Mouse (Mus musculus) forebrain, embryonic 11.5 days (tissue): ENCODE measurements at regions not wholly inside any gene's neighbourhood (a gene's known extent, or its start where the extent isn't known, plus 50 kb on each side); places are given as distances from the start of the nearest gene placed in this dataset.
A peak's percentile ranks its signal among the peaks of the same experiment; 100 is the strongest.

Source experiments
- ATAC-seq: fragments of 200-750 bp; cut with Nextera tagmentation; replicated peaks from 2 replicates; pipeline ENCODE4 v1.8.0; 2017; ENCODE audit warnings: moderate TSS enrichment; ENCODE audit not compliant: low FRiP score
- DNase-seq: peaks from one replicate; pipeline ENCODE4 v3.0.0-alpha.2; 2017; ENCODE audit warnings: low spot score
- H3K27ac ChIP-seq: fragments of 300-500 bp; sonication (generic); 2 replicates; pipeline ENCODE4 v1.5.1; 2014; ENCODE audit warnings: low read depth, low read length
- H3K27me3 ChIP-seq: fragments of 300-500 bp; sonication (generic); 2 replicates; pipeline ENCODE4 v1.6.1; 2014; ENCODE audit warnings: mild to moderate bottlenecking, low read length, mixed read lengths; ENCODE audit not compliant: control insufficient read depth, insufficient read depth
- H3K36me3 ChIP-seq: fragments of 300-500 bp; sonication (generic); 2 replicates; pipeline ENCODE4 v1.6.1; 2014; ENCODE audit warnings: mild to moderate bottlenecking, low read length, moderate library complexity, mixed read lengths; ENCODE audit not compliant: control insufficient read depth, insufficient read depth
- H3K4me1 ChIP-seq: fragments of 300-500 bp; sonication (generic); replicated peaks from 2 replicates; pipeline ENCODE4 v1.6.1; 2014; ENCODE audit warnings: low read length, mixed read lengths; ENCODE audit not compliant: control insufficient read depth, insufficient read depth
- H3K4me2 ChIP-seq: fragments of 300-500 bp; sonication (generic); 2 replicates; pipeline ENCODE4 v1.6.1; 2014; ENCODE audit warnings: low read depth, mild to moderate bottlenecking, low read length, moderate library complexity, mixed read lengths; ENCODE audit not compliant: severe bottlenecking
- H3K4me3 ChIP-seq: fragments of 300-500 bp; sonication (generic); 2 replicates; pipeline ENCODE4 v1.5.1; 2014; ENCODE audit warnings: low read depth, low read length
- H3K9ac ChIP-seq: fragments of 300-500 bp; sonication (generic); 2 replicates; pipeline ENCODE4 v1.6.1; 2014; ENCODE audit warnings: low read length
- H3K9me3 ChIP-seq: fragments of 300-500 bp; sonication (generic); 2 replicates; pipeline ENCODE4 v1.6.1; 2016; ENCODE audit warnings: low read length, mixed read lengths; ENCODE audit not compliant: control insufficient read depth
- WGBS: fragments of 180-500 bp; shearing (Covaris S2); extraction: QIAGEN DNeasy Blood & Tissue Kit; methylation state at CpG from one replicate; pipeline ENCODE4 v1.1.7; 2014; 5-methylcytosine and 5-hydroxymethylcytosine counted together

DNA sequence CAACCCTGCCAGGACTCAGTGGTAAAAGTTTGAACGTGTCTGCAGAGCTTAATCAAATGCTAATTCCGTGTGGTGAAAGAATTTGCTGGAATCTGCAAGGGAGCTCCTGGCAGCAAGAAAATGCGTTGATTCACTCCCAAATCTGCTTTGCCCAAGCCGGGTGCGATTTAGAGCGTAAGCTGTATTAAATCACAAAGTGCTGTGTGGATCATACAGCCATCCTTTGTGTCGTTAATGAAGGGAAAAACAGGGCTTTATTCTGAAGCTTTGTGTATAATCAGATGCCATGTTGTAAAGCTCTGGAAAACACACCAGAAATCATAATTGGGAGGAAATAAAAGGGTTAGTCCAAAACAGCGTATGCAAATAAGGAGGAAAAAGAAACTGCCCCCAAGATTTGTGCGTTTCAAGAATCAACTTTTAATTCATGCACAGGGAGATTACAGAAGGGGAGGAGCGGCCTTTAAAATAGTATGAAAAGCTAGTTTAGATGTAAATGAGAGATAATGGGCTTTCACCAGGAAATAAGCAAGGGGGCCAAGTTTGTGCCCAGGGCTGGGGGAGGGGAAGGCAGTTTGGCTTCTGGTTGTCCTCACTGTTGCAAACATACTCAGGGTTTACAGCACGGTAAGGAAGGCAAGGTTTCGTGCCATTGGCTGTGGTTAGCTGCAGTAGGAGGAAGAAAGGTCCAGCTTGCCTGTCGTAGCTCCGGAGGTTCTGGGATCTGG lies 303.7 kb downstream of the H2al1j start:
- Histone ChIP-seq H3K4me2 (peak overlapping the region; percentile 33; the same call in 1 of the 2 replicates), H3K4me3 (no peak overlapping the region), H3K9ac (peak overlapping the region; percentile 8; the same call in 1 of the 2 replicates), H3K4me1 (no peaks in the 10 kb centered on the region; the same call in 1 of the 2 replicates), H3K27ac (peak overlapping the region; percentile 68), H3K27me3 (no peaks in the 10 kb centered on the region; the same call in 1 of the 2 replicates), H3K36me3 (no peaks in the 10 kb centered on the region), H3K9me3 (no peaks in the 10 kb centered on the region)
- 17% methylated on average over 14 of the region's 14 CpGs for WGBS
- DNase-seq (peak; percentile 78), ATAC-seq (peak; percentile 82)

DNA sequence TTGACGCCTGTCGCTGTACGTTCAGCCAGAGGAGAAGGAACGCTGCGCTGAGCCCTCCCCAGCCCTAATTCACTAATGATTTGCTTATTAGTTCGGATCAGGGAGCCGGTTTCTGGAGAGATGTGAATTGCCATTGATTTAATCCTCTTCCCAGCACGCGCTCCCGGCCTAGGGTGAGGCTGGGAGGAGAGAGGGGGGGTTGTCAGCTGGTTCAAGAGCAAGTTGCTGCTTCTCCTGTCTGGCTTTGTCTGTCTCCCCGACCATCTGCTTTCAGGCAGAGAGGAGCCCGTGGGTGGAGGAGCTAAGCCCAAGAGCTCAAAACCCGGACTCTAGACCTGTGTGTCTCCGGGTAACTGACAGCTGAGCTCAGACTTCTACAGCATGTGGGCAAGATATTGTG lies 304.4 kb downstream of the H2al1j start:
- peak overlapping the region; percentile 8; the same call in 1 of the 2 replicates for H3K9ac ChIP-seq
- H3K36me3 ChIP-seq: no peaks in the 10 kb centered on the region
- 17% methylated on average over 14 of the region's 14 CpGs for WGBS
- no peak overlapping the region for H3K4me3 ChIP-seq
- H3K4me1 ChIP-seq: no peaks in the 10 kb centered on the region; the same call in 1 of the 2 replicates
- ATAC-seq (peak; percentile 76), DNase-seq (peak; percentile 61)
- H3K27ac ChIP-seq: peak overlapping the region; percentile 68
- H3K4me2 ChIP-seq: peak overlapping the region; percentile 33; the same call in 1 of the 2 replicates
- H3K27me3 ChIP-seq: no peaks in the 10 kb centered on the region; the same call in 1 of the 2 replicates
- H3K9me3 ChIP-seq: no peaks in the 10 kb centered on the region

DNA sequence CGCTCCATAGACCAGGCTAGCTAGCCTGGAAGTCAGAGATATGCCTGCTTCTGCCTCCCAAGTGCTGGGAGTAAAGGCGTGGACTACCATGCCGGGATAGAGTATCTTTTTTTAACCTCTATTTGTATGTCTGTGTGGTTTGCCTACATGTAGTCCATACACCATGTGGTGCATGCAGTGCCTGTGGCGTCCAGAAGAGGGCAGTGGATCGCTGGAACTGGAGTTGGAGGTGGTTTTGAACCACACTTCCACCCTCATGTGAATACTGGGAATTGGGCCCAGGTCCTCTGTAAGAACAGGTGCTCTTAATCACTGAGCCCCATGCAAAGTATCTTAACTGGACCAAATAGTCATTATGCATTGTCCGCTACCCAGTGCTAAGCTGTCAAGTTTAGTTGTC lies 306.2 kb downstream of the H2al1j start:
- no peaks in the 10 kb centered on the region for H3K9me3 ChIP-seq
- ATAC-seq (no peak), DNase-seq (peak; percentile 65)
- no peak overlapping the region for H3K4me3 ChIP-seq
- H3K36me3 ChIP-seq: no peaks in the 10 kb centered on the region
- 63% methylated on average over 6 of the region's 6 CpGs for WGBS
- H3K4me1 ChIP-seq: no peaks in the 10 kb centered on the region; the same call in none of the 2 replicates
- H3K27me3 ChIP-seq: no peaks in the 10 kb centered on the region; the same call in 1 of the 2 replicates
- no peak overlapping the region for H3K4me2 ChIP-seq
- no peak overlapping the region for H3K27ac ChIP-seq
- H3K9ac ChIP-seq: no peak overlapping the region

DNA sequence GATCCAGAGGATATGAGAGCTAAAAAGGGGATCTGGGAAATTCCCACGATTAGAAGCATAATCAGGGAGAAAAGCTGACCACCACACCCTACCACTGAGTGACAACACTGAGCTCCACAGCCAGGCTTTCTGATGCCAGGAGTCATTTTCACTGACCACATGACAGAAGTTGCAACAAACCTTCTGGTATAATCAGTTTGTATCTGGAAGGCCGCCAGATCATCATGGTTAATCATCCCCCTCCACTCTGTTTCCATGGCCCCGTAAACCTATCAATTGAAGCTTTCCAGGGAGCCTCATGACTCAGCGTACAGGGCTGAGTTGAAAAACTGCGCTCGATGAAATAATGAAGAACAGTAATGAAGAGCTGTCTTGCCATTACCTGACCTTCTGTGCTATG lies 316.9 kb downstream of the H2al1j start:
- 78% methylated on average over 6 of the region's 6 CpGs for WGBS
- H3K27ac ChIP-seq: no peak overlapping the region
- H3K4me1 ChIP-seq: no peaks in the 10 kb centered on the region
- H3K9ac ChIP-seq: no peak overlapping the region
- no peaks in the 10 kb centered on the region for H3K27me3 ChIP-seq
- H3K36me3 ChIP-seq: no peaks in the 10 kb centered on the region
- H3K9me3 ChIP-seq: no peaks in the 10 kb centered on the region; the same call in 1 of the 2 replicates
- DNase-seq (no peak), ATAC-seq (no peak)
- H3K4me3 ChIP-seq: no peak overlapping the region
- H3K4me2 ChIP-seq: no peak overlapping the region

DNA sequence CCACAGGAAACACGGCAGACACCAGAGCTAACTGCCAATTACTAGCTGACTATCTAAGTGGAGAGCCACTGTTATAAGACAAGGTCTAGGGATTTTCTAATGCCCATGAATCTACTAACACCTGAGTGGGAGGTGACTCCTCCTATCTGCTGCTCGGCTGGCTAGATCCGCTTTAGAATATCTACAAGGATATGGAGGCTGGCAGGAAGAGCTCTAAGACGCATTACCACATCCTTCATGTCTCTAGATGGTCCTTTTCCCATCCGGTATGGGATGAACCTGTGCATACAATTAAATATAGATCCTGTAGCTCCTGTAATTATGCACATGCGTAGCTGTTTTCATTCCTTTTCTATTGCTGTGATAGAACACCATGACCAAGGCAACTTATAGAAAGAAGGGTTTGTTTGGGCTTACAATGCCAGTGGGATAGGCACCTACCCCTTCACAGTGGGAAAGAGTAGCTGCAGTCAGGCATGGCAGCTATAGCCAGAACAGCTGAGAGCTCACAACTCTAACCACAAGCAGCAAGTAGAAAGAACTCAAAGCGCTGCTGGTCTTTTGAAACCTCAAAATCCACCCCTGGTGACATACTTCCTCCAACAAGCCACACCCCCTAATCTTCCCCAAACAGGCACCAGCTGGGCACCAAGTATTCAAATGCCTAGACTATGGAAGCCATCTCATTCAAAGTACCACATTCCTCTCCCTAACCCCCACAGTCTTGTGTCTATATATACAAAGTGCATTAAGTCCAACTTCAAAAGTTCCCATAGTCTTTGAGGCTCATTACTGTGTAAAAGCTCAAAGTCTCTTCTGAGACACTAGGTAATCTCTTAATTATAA lies 319.3 kb downstream of the H2al1j start:
- no peak overlapping the region for H3K4me3 ChIP-seq
- no peak overlapping the region for H3K27ac ChIP-seq
- ATAC-seq (no peak), DNase-seq (no peak)
- H3K27me3 ChIP-seq: no peaks in the 10 kb centered on the region
- no peaks in the 10 kb centered on the region for H3K4me1 ChIP-seq
- H3K36me3 ChIP-seq: no peaks in the 10 kb centered on the region
- no peaks in the 10 kb centered on the region; the same call in 1 of the 2 replicates for H3K9me3 ChIP-seq
- no peak overlapping the region for H3K9ac ChIP-seq
- no peak overlapping the region for H3K4me2 ChIP-seq
- WGBS: 87% methylated on average over 7 of the region's 7 CpGs

DNA sequence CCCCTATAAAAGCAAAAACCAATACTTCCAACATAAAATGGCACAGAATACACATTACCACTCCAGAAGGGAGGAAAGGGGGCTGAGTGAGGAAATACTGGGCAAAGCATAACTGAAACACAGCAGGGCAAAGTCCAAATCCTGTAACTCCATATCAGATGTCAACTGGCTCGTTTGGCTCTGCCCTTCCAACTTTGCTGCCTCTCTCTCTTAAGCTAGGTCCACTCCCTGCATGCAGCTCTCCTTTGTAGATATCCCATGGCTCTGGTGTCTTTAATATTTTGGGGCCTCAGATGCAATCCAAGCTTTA lies 319.9 kb downstream of the H2al1j start:
- 53% methylated on average over 1 of the region's 1 CpGs for WGBS
- Histone ChIP-seq H3K36me3 (no peaks in the 10 kb centered on the region), H3K27ac (no peak overlapping the region), H3K9me3 (no peaks in the 10 kb centered on the region; the same call in 1 of the 2 replicates), H3K4me2 (no peak overlapping the region), H3K9ac (no peak overlapping the region), H3K27me3 (no peaks in the 10 kb centered on the region), H3K4me3 (no peak overlapping the region), H3K4me1 (no peaks in the 10 kb centered on the region)
- ATAC-seq (no peak), DNase-seq (no peak)

DNA sequence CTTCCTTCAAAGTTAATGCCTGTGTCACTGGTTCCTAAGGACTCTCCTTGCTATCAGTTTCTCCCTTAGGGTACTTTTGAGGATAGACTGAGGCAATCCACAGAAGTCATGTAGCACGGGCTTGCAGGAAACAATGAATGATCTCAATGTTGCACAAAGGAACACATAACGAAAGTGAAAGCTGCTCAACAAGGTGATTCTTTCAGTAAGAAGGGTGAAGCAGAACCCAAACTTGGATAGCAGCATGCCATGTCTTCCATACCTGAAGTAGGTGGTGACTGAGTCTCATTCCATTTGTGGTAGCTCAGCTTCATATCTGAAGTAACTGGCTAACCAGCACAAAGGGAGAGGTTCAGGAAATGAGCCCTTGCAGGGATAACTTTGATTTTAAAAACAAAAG lies 325.7 kb downstream of the H2al1j start:
- no peak overlapping the region for H3K9ac ChIP-seq
- no peaks in the 10 kb centered on the region; the same call in 1 of the 2 replicates for H3K9me3 ChIP-seq
- DNase-seq (no peak), ATAC-seq (no peak)
- H3K4me1 ChIP-seq: no peaks in the 10 kb centered on the region
- no peak overlapping the region for H3K27ac ChIP-seq
- H3K36me3 ChIP-seq: no peaks in the 10 kb centered on the region
- H3K4me3 ChIP-seq: no peak overlapping the region
- H3K27me3 ChIP-seq: no peaks in the 10 kb centered on the region; the same call in 1 of the 2 replicates
- no peak overlapping the region for H3K4me2 ChIP-seq
- WGBS: 81% methylated on average over 2 of the region's 2 CpGs

DNA sequence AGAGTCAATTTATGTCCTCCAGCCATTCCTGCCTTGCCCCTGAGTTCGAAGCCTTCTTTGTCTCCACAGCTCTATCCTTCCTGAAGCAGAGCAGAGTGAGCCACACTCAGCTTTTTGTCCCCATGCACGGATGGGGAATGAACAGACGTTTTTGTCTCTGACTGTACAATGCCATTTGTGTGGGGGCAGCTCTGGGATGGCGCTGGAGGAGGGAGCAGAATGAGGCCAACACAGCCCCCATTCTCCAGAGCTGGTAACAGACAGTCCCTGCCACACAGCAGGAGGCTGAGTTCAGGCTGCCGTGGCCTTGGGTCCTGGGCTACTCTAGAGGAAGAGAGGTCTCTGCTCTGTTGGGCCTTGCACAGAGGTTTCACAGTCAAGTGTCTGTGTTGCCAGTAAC lies 327.4 kb downstream of the H2al1j start:
- ATAC-seq (no peak), DNase-seq (no peak)

More for the DNA sequence above, 327.4 kb downstream of the H2al1j start:
- Histone ChIP-seq H3K4me1 (no peaks in the 10 kb centered on the region), H3K9ac (no peak overlapping the region), H3K27ac (no peak overlapping the region), H3K4me2 (no peak overlapping the region), H3K36me3 (no peaks in the 10 kb centered on the region), H3K9me3 (no peaks in the 10 kb centered on the region), H3K27me3 (no peaks in the 10 kb centered on the region; the same call in 1 of the 2 replicates), H3K4me3 (no peak overlapping the region)
- 45% methylated on average over 5 of the region's 5 CpGs for WGBS
